Mouse (Mus musculus) ES-E14 (cell line): ENCODE measurements at regions not wholly inside any gene's neighbourhood (a gene's known extent, or its start where the extent isn't known, plus 50 kb on each side); places are given as distances from the start of the nearest gene placed in this dataset.

Source experiments
- CHD2 ChIP-seq: IDR thresholded peaks from 2 replicates; pipeline ENCODE4 v1.6.1; 2014; ENCODE audit warnings: mild to moderate bottlenecking, low read depth, low read length, inconsistent platforms
- ZC3H11A ChIP-seq: IDR thresholded peaks from 2 replicates; pipeline ENCODE4 v1.6.1; 2012; ENCODE audit warnings: low read depth, mild to moderate bottlenecking, inconsistent platforms, low read length, borderline replicate concordance
- ZNF384 ChIP-seq: IDR thresholded peaks from 2 replicates; pipeline ENCODE4 v1.6.1; 2012; ENCODE audit warnings: low read depth, low read length, inconsistent platforms

DNA sequence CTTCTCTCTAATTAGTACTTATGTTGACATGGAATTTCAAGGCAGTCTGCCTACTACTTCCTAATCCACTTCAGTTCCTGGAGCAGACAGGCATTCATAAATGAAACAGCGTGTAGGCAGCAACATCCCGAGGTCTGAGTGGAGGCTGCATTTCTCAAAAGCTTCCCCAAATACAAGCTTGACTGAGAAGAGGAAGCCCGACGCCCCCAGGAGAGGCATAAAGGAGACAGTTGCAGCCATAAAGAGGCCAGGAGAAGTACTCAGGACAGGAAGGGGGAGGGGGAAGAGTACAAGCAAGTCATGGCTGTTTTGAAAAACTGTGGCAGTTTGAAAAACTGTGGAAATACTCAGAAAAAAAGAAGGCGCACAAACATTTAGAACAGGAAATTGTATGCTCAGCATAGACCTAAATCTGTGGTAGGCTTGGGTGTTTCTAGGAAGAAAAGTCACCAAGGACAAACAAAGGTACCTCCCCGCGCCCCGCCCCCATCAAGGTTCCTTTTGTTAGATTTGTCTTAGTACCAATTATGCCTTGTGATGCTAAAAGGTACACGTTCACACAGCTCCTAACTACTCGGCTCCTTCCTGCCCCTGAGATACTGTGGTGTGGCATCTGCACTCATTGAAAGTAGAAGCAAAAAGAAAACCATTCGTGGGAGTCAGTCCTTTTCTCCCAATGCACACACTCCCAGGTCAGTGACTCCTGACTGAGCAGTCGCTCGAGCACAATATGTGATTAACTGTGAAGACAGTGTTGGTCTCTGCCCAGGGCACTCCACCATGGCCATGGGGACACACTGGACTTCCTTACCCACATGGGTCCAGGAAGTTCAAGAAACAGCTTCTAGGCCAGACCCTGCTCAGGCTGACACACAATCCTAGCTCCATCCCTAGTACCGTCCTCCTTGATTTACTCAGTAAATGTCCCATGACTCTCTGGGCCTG lies 89.7 kb upstream of the Intu start:
- TF ChIP-seq CHD2: no peak
- no peak for TF ChIP-seq ZNF384
- TF ChIP-seq ZC3H11A: no peak
